Mouse (Mus musculus) neural tube, embryonic 13.5 days (tissue): ENCODE measurements around the gene Gm10318. TPM values are rescaled to one million over a fixed set of nuclear protein-coding genes. Genes with fewer than 3 reads are reported as not detected.

Source experiments
- ATAC-seq: fragments of 200-750 bp; cut with Nextera tagmentation; 2 replicates; pipeline ENCODE4 v1.8.0; 2017; ENCODE audit warnings: low read depth, mild to moderate bottlenecking, moderate TSS enrichment, moderate library complexity
- H3K27ac ChIP-seq: fragments of 300-500 bp; sonication (generic); replicated peaks from 2 replicates; pipeline ENCODE4 v1.5.1; 2015; ENCODE audit warnings: moderate library complexity, mild to moderate bottlenecking, inconsistent platforms
- H3K27me3 ChIP-seq: fragments of 300-500 bp; sonication (generic); 2 replicates; pipeline ENCODE4 v1.6.1; 2015; ENCODE audit warnings: mild to moderate bottlenecking, inconsistent platforms
- H3K36me3 ChIP-seq: fragments of 300-500 bp; sonication (generic); 2 replicates; pipeline ENCODE4 v1.6.1; 2015; ENCODE audit warnings: mild to moderate bottlenecking, inconsistent platforms
- H3K4me1 ChIP-seq: fragments of 300-500 bp; sonication (generic); replicated peaks from 2 replicates; pipeline ENCODE4 v1.6.1; 2015; ENCODE audit warnings: inconsistent platforms
- H3K4me2 ChIP-seq: fragments of 300-500 bp; sonication (generic); 2 replicates; pipeline ENCODE4 v1.6.1; 2015; ENCODE audit warnings: inconsistent platforms, mild to moderate bottlenecking, moderate library complexity
- H3K4me3 ChIP-seq: fragments of 300-500 bp; sonication (generic); 2 replicates; pipeline ENCODE4 v1.5.1; 2015; ENCODE audit warnings: mild to moderate bottlenecking, inconsistent platforms
- H3K9ac ChIP-seq: fragments of 300-500 bp; sonication (generic); 2 replicates; pipeline ENCODE4 v1.6.1; 2015; ENCODE audit warnings: moderate library complexity, mild to moderate bottlenecking, inconsistent platforms
- H3K9me3 ChIP-seq: fragments of 300-500 bp; sonication (generic); 2 replicates; pipeline ENCODE4 v1.6.1; 2016; ENCODE audit warnings: inconsistent platforms
- WGBS: fragments of 180-500 bp; shearing (Covaris S2); methylation state at CpG from one replicate; pipeline ENCODE4 v1.1.7; 2015; 5-methylcytosine and 5-hydroxymethylcytosine counted together
- polyA plus RNA-seq: library from polyadenylated mRNA; unstranded; fragments of >200 nt; fragmentation: Nextera tagmentation; extraction: Ambion mirVana; gene quantifications from 2 replicates; pipeline ENCODE4 v1.2.1, GENCODE M21; 2015

The Gm10318 gene
- not detected in 2 replicates for polyA plus RNA-seq

DNA sequence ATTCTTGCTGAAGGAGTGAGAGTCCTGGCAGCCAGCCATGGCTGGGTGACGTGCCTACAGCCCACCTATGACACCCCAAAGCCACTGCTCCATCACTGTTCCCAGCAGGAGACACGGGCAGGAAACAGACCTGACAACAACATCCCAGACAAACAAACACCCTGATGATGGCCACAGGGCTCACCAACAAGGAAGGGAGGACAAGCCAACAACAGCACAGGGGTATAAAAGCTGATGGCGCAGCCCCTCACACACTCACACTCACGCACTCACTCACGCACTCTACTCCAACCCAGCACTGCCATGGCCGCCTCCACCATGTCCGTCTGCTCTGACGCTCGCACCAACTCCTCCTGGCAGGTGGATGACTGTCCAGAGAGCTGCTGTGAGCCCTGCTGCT, at the start of gene Gm10318:
Gene Gm10318 (plus strand): TSS at position 301 of the 400 bp plus-strand sequence.
- H3K4me3 ChIP-seq = no peak within 1 kb of the TSS
- 72% methylated on average over 9 of the region's 9 CpGs for WGBS
- H3K9ac ChIP-seq = no peak within 1 kb of the TSS
- no peak for ATAC-seq
- no peak within 1 kb of the TSS for H3K4me2 ChIP-seq
- no peaks in the 10 kb centered on the region for H3K9me3 ChIP-seq
- H3K4me1 ChIP-seq = 0 out of 2 replicates have a peak, but pooled peaks cover 3% of the 10 kb centered on the region
- H3K27me3 ChIP-seq = no peaks in the 10 kb centered on the region
- no peak within 1 kb of the TSS for H3K27ac ChIP-seq
- H3K36me3 ChIP-seq = no peaks in the 10 kb centered on the region

DNA sequence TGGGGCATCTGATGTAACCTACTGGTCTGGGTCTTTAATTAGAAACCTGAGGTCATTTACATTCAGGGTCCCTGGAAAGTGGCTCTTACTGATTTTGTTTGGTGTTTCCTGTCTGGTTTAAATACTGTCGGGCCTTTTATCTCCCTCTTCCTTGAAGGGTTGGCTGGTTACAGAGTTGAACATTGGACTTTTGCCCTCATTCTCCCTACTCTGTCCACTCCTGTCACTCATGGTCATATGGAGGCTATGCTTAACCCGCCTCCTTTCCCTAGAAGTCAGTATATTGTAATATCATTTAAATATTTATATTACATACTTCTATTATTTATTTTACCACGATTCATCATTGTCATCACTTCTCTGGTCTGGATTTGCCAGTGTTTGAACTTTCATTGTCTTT, 48.6 kb upstream of the Gm10318 start:
- WGBS = 87% methylated on average over 3 of the region's 3 CpGs
- no peaks in the 10 kb centered on the region for H3K9me3 ChIP-seq
- H3K27me3 ChIP-seq = no peaks in the 10 kb centered on the region
- H3K36me3 ChIP-seq = no peaks in the 10 kb centered on the region
- H3K27ac ChIP-seq = no peak overlapping the region
- H3K4me1 ChIP-seq = 0 out of 2 replicates have a peak, but pooled peaks cover under 1% of the 10 kb centered on the region
- no peak overlapping the region for H3K4me3 ChIP-seq
- H3K4me2 ChIP-seq = no peak overlapping the region
- H3K9ac ChIP-seq = no peak overlapping the region
- ATAC-seq = no peak

DNA sequence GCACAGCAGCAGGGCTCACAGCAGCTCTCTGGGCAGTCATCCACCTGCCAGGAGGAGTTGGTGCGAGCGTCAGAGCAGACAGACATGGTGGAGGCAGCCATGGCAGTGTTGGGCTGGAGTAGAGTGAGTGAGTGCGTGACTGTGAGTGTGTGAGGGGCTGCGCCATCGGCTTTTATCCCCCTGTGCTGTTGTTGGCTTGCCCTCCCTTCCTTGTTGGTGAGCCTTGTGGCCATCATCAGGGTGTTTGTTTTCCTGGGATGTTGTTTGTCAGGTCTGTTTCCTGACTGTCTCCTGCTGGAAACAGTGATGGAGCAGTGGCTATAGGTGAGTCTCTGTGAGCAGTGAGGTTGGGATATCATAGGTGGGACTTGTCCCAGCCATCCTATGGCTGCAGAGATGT, 40.9 kb upstream of the Gm10318 start, which contains the start of gene Gm9507:
Gene Gm9507 (minus strand): TSS at position 101 of the 400 bp plus-strand sequence.
- no peaks in the 10 kb centered on the region for H3K9me3 ChIP-seq
- no peak within 1 kb of the TSS for H3K27ac ChIP-seq
- no peaks in the 10 kb centered on the region for H3K36me3 ChIP-seq
- H3K9ac ChIP-seq = no peak within 1 kb of the TSS
- H3K27me3 ChIP-seq = no peaks in the 10 kb centered on the region
- no peak within 1 kb of the TSS for H3K4me2 ChIP-seq
- H3K4me1 ChIP-seq = no peaks in the 10 kb centered on the region
- no peak for ATAC-seq
- H3K4me3 ChIP-seq = no peak within 1 kb of the TSS
- WGBS = 71% methylated on average over 5 of the region's 5 CpGs

DNA sequence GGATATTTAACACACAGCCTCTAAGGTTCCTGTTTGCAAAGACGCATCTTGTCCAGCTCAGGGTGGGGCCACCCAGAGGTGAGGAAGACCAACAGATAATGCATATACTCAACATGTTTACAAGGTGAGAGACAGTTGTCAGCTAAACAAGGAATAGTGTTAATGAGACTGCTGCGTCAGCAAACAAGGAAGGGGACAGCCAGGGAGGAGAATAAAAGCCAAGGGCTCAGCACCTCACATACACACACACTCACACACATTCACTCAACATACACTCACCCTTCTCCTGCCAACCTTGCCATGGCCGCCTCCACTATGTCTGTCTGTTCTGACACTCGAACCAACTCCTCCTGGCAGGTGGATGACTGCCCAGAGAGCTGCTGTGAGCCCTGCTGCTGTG, 38.3 kb upstream of the Gm10318 start, which contains the start of gene Gm2696:
Gene Gm2696 (plus strand): TSS at position 301 of the 400 bp plus-strand sequence.
- Histone ChIP-seq H3K9ac (no peak within 1 kb of the TSS), H3K27me3 (no peaks in the 10 kb centered on the region), H3K4me3 (no peak within 1 kb of the TSS), H3K4me2 (no peak within 1 kb of the TSS), H3K4me1 (no peaks in the 10 kb centered on the region), H3K27ac (no peak within 1 kb of the TSS), H3K9me3 (no peaks in the 10 kb centered on the region), H3K36me3 (no peaks in the 10 kb centered on the region)
- no peak for ATAC-seq
- 63% methylated on average over 4 of the region's 4 CpGs for WGBS

DNA sequence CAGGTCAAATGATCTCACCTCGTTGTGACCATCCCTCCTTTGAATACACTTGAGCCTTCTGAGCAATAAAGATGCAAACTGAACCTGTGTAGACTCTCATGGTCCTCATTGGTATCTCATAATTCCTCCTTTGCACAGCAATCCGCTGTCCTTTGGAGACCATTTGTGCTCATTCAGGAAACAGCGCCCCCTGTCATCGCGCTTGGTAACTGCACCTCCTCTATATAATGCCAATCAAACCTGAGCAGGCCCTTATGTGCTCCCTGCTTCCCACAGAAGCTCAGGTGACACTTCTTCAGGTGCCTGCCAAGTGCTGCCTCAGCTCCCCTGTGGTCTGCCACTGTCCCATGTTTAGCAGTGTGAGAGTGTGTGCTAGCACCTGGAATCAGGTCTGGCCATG, 37.1 kb upstream of the Gm10318 start:
- no peak for ATAC-seq
- Histone ChIP-seq H3K4me2 (no peak overlapping the region), H3K27me3 (no peaks in the 10 kb centered on the region), H3K4me1 (no peaks in the 10 kb centered on the region), H3K27ac (no peak overlapping the region), H3K4me3 (no peak overlapping the region), H3K9ac (no peak overlapping the region), H3K9me3 (no peaks in the 10 kb centered on the region), H3K36me3 (no peaks in the 10 kb centered on the region)
- 36% methylated on average over 5 of the region's 5 CpGs for WGBS

DNA sequence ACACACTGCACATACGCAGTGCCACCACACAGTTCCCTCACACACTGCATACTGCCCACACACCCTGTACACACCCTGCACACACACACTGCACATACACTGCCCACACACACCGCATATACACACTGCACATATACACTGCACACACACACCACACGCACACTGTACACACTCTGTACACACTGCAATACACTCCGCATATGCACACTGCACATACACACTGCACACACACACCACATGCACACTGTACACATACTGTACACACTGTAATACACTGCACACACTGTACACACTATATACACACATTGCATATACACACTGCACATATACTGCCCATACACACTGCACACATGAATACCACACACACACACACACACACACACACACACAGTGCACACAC, 34.1 kb upstream of the Gm10318 start:
- no peak for ATAC-seq
- H3K27ac ChIP-seq = no peak overlapping the region
- 97% methylated on average over 4 of the region's 4 CpGs for WGBS

DNA sequence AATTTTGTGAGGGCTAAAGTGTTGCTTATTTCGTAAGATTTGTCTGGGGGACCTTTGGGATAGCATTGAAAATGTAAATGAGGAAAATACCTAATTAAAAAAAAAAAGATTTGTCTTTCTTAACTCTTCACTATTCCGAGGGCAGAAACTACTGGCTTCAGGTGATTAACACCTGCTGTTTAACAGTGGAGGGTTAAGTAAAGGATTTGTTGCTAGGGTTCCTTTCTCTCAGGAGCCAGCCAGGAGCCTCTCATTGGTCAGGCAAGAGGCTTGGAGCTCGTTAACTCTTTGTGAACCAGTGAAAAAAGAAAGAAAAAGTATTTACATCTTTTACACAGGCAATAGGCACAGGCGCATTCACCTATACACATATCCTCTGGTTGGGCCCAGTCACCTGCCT, 33.5 kb upstream of the Gm10318 start:
- Histone ChIP-seq H3K9me3 (peaks cover 5% of the 10 kb centered on the region; the same call in 1 of the 2 replicates), H3K4me1 (no peaks in the 10 kb centered on the region), H3K4me3 (no peak overlapping the region), H3K27ac (no peak overlapping the region), H3K4me2 (no peak overlapping the region), H3K27me3 (no peaks in the 10 kb centered on the region), H3K36me3 (no peaks in the 10 kb centered on the region), H3K9ac (no peak overlapping the region)
- ATAC-seq = no peak
- WGBS = 46% methylated on average over 4 of the region's 4 CpGs

More for the DNA sequence above, 34.1 kb upstream of the Gm10318 start:
- Histone ChIP-seq H3K9me3 (no peaks in the 10 kb centered on the region), H3K4me2 (no peak overlapping the region), H3K4me3 (no peak overlapping the region), H3K36me3 (no peaks in the 10 kb centered on the region), H3K4me1 (no peaks in the 10 kb centered on the region), H3K27me3 (no peaks in the 10 kb centered on the region), H3K9ac (no peak overlapping the region)

DNA sequence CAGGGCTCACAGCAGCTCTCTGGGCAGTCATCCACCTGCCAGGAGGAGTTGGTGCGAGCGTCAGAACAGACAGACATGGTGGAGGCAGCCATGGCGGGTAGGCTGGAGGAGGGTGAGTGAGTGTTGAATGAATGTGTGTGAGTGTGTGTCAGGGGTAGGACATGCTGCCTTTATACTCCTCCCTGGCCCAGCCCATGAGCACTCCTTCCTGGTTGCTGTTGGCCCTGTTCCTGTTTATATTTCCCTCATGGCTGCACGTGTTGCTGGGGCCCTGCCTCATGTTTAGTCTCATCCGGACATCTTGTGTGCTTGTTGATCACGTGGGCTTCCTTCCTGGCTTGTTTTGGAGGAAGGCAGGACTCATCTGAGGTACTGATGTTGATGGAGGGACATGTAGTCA, 25.7 kb upstream of the Gm10318 start, which contains the start of gene Krtap10-4:
Gene Krtap10-4 (minus strand): TSS at position 145 of the 400 bp plus-strand sequence.
- 83% methylated on average over 6 of the region's 6 CpGs for WGBS
- Histone ChIP-seq H3K27me3 (no peaks in the 10 kb centered on the region), H3K36me3 (no peaks in the 10 kb centered on the region), H3K9me3 (peaks cover 5% of the 10 kb centered on the region; the same call in 1 of the 2 replicates), H3K4me1 (no peaks in the 10 kb centered on the region), H3K27ac (no peak within 1 kb of the TSS), H3K4me3 (no peak within 1 kb of the TSS), H3K4me2 (no peak within 1 kb of the TSS), H3K9ac (no peak within 1 kb of the TSS)
- no peak for ATAC-seq

DNA sequence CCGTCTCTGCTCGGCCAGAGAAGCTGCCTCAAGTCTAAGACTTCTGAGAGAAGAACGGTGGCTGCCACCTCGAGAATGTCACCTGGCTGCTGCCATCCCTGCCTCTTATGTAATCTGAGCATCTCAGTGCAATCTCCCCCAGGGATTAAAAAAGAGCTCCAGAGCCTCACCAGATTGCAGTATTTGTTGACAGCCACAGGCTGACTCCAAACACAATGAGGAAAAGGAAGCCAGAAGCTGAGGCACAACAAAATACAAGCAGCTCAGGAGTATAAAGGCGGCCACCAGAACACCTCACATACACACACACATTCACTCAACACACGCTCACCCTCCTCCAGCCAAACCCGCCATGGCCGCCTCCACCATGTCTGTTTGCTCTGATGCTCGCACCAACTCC, 17.0 kb upstream of the Gm10318 start, which contains the start of gene Krtap10-10:
Gene Krtap10-10 (plus strand): TSS at position 301 of the 400 bp plus-strand sequence.
- ATAC-seq = no peak
- H3K9ac ChIP-seq = no peak within 1 kb of the TSS
- no peaks in the 10 kb centered on the region for H3K9me3 ChIP-seq
- 73% methylated on average over 6 of the region's 9 CpGs for WGBS
- H3K4me1 ChIP-seq = no peaks in the 10 kb centered on the region
- no peak within 1 kb of the TSS for H3K27ac ChIP-seq
- H3K36me3 ChIP-seq = no peaks in the 10 kb centered on the region
- no peak within 1 kb of the TSS for H3K4me2 ChIP-seq
- no peak within 1 kb of the TSS for H3K4me3 ChIP-seq
- H3K27me3 ChIP-seq = no peaks in the 10 kb centered on the region

DNA sequence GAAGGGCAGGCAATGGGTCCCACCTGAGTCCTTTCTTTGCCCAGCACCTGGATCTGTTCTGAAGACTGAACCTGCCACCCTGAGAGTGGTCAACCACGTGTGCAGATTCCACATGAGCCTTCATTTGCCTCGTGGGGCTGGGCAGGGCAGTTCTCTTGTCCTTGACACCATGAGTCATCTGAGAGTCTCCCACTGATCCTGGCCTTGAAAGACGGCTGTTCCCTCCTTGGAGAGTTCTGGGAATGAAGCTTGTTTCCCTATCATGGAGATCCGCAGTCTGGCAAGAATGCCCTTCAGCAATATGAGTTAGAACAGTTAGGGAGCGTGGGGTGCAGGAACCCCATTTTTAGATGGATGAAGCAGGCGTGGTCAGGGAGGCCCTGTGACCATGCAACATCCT, 13.7 kb upstream of the Gm10318 start:
- Histone ChIP-seq H3K4me1 (no peaks in the 10 kb centered on the region), H3K9me3 (peaks cover 18% of the 10 kb centered on the region), H3K27me3 (no peaks in the 10 kb centered on the region), H3K4me2 (no peak overlapping the region), H3K4me3 (no peak overlapping the region), H3K36me3 (no peaks in the 10 kb centered on the region), H3K27ac (no peak overlapping the region), H3K9ac (no peak overlapping the region)
- no peak for ATAC-seq
- 83% methylated on average over 6 of the region's 6 CpGs for WGBS

DNA sequence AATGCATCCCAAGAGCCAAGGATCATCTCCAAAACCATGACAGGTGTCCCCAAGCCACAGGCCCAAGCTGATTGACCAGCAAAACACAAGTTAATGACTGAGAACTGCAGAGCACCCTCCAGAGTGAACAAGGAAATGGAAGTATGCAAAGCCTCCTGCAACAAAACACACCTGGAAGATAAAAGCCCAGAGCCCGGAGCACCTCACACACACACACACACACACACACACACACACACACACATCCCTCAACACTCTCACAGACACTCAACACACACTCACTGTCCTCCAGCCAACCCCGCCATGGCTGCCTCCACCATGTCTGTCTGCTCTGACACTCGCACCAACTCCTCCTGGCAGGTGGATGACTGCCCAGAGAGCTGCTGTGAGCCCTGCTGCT, 6.2 kb upstream of the Gm10318 start, which contains the start of gene Gm36176:
Gene Gm36176 (plus strand): TSS at position 301 of the 400 bp plus-strand sequence.
- Histone ChIP-seq H3K4me2 (no peak within 1 kb of the TSS), H3K27ac (no peak within 1 kb of the TSS), H3K9me3 (peaks cover 24% of the 10 kb centered on the region), H3K4me1 (no peaks in the 10 kb centered on the region), H3K4me3 (no peak within 1 kb of the TSS), H3K9ac (no peak within 1 kb of the TSS), H3K27me3 (no peaks in the 10 kb centered on the region), H3K36me3 (no peaks in the 10 kb centered on the region)
- ATAC-seq = no peak
- WGBS = 74% methylated on average over 3 of the region's 3 CpGs

DNA sequence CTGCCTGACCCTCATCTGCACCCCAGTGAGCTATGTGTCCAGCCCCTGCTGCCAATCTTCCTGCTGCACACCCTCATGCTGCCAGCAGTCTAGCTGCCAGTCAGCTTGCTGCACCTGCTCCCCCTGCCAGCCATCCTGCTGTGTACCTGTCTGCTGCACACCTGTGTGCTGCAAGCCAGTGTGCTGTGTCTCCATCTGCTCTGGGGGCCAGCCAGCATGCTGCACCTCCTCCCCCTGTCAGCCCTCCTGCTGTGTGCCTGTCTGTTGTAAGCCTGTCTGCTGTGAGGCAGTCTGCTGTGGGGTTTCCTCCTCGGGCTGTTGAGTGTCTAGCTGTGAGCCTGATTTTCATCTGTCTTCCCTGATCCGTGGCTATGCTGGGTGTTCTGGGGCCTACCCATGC, 5.7 kb upstream of the Gm10318 start:
- Histone ChIP-seq H3K4me3 (no peak overlapping the region), H3K36me3 (no peaks in the 10 kb centered on the region), H3K4me2 (no peak overlapping the region), H3K27me3 (no peaks in the 10 kb centered on the region), H3K9me3 (peaks cover 22% of the 10 kb centered on the region), H3K27ac (no peak overlapping the region), H3K4me1 (no peaks in the 10 kb centered on the region), H3K9ac (no peak overlapping the region)
- WGBS = 26% methylated on average over 2 of the region's 2 CpGs
- ATAC-seq = no peak

DNA sequence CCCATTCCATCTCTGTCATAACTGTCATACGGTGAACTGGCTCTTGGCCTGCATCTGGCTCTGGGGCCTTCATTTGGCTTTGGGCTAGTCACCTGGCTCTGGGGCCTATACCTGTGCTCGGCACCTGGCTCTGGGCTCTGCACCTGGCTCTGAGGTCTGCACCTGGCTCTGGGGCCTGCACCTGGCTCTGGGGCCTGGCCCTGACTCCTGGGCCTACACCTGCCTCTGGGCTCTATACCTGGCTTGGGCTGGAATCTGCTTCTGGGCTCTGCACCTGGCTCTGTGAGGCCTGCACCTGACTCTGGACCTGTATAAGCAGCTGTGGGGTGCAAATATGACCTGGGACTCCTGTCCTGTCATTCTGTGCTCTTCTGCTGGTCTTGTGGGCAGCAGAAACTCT, 5.1 kb upstream of the Gm10318 start:
- Histone ChIP-seq H3K4me1 (no peaks in the 10 kb centered on the region), H3K4me2 (no peak overlapping the region), H3K27me3 (no peaks in the 10 kb centered on the region), H3K27ac (no peak overlapping the region), H3K9ac (no peak overlapping the region), H3K9me3 (peaks cover 22% of the 10 kb centered on the region), H3K36me3 (no peaks in the 10 kb centered on the region), H3K4me3 (no peak overlapping the region)
- ATAC-seq = no peak
- 93% methylated on average over 2 of the region's 2 CpGs for WGBS
